Mouse (Mus musculus): ENCODE results near the gene Edem1. TPM values are rescaled to one million over a fixed set of nuclear protein-coding genes. Genes with fewer than 3 reads are reported as not detected.

The Edem1 gene
- total RNA-seq (2023), result 100 to 1,000 TPM; 135 to 136 TPM

DNA sequence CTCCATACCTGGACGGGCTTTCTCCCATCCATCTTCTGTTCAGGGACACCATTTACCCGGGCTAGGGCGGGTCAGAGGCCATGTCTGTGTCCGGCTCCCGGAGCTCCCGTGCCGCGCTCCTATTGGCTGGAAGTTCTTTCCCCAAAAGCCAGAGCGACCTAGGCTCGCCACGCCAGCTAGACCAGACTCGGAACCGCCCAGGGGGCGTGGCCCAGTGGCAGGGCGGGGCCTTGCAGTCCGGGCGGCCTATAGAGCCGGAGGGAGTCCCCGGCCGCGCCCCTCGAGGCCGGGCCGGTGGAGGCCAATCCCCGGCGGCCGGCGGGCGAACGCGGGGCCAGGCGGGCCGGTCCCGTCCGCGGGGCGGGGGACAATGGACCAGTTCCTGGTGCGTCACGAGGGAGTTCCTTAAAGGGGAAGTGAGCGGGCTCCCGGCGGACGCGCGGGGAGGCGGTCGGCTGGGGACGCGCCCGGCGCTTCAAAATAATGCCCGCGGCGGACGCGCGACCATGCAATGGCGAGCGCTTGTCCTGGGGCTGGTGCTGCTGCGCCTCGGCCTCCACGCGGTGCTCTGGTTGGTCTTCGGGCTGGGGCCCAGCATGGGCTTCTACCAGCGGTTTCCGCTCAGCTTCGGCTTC, at the start of gene Edem1:
Edem1 (plus strand) TSS at position 408 of the 635 bp plus-strand sequence.

DNA sequence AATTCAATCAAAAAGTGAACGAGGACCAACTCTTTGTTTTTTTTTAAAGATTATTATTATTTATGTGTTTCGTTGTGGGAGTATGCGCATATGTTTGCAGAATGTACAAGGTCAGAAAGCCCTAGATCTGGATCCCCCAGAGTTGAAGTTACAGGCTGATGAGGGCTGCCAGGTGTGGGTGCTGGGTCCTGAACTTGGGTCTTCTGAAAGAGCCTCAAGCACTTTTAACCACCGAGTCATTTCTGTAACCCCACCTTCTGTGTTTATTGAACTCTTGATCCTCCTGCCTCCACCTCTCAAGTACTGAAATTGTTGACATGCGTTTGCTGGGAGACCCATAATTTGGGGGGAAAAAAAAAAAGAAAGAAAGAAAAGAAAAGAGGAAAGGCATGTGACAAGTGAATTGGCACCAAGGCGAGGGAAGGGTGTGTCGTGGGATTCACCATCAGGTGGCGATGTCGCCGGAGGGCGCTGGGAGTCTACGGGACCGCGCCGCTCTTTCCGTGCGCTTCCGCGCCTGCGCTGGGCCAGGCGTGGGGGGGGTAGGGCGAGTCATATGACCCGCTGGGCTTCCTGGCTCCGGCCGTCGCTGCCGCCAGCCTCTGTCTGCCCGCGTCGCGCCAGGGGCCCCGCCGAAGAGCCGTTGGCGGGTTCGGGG, 45.8 kb upstream of the Edem1 start, which contains the start of gene Arl8b:
Arl8b (plus strand) TSS at position 574 of the 658 bp plus-strand sequence.

Other genes starting within 250 kb of the Edem1 start
- gene Bhlhe40, start 168.0 kb upstream of the Edem1 start, total RNA-seq (2023), result 10 to 100 TPM; 40.6 to 43.0 TPM
- gene Arl8b, start 45.5 kb upstream of the Edem1 start, total RNA-seq (2023), result 10 to 100 TPM; 48.3 to 49.9 TPM